Mouse (Mus musculus): Measurements from ENCODE around the gene Vmn1r208.
"Not testable (repeated sequence)": the region's sequence is repeated elsewhere in the genome, so short reads cannot be mapped to it uniquely, and the experiment has no call there.

DNA sequence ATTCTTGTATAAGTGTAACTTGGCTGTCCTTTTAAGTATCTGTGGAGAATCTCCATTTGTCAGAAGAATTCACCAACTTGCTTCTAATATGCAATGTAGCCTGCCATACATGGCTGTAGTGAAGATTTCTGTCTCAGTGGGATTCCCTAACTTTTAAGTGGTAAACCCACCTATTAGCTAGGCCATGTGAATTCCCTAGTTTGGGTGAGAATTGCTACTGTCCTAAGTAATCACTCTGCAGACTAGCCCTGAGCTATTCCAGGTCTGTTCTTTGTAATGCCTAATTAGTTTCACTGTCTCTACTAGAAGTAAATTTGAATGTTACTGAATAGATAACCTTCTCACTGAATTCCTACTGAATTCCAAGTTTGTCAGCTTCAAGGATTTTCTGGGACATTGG lies 7.0 kb upstream of the Vmn1r208 start:
- TF ChIP-seq CTCF (IDR thresholded peaks at IDR 0.05; ENCODE audit: extremely low read depth, insufficient read depth, insufficient read length, insufficient replicate concordance); POLR2A (IDR thresholded peaks at IDR 0.05; ENCODE audit: low read depth, low read length): not testable (repeated sequence)
